Mouse (Mus musculus): ENCODE measurements around the gene Spib. TPM values are rescaled to one million over a fixed set of nuclear protein-coding genes. Genes with fewer than 3 reads are reported as not detected.

Spib gene
- polyA plus RNA-seq, 1 experiment from 2014 or later: not detected

GRCm38 (mm10) chr7:44521710-44522109, 10.2 kb downstream of the Spib start:
- Histone ChIP-seq H3K4me3 (no peak overlapping the region), H3K9ac (no peak overlapping the region), H3K36me3 (no peaks in the 10 kb centered on the region), H3K4me1 (peaks cover 3% of the 10 kb centered on the region; the same call in 1 of the 2 replicates), H3K27me3 (peaks cover 66% of the 10 kb centered on the region), H3K9me3 (no peaks in the 10 kb centered on the region), H3K4me2 (replicated peaks) (peak overlapping the region; percentile 27; the same call in 1 of the 2 replicates), H3K27ac (no peak overlapping the region)
- 3% methylated on average over 20 of the region's 20 CpGs for WGBS
- peak; percentile 64; the same call in 1 of the 2 replicates for ATAC-seq (ENCODE audit: insufficient number of reproducible peaks, insufficient read depth, low FRiP score, low TSS enrichment)

- WGBS: 64% methylated on average over 3 of the region's 3 CpGs
- H3K9ac ChIP-seq: no peak overlapping the region
- peaks cover 60% of the 10 kb centered on the region for H3K27me3 ChIP-seq
- no peak overlapping the region for H3K4me3 ChIP-seq
- no peak overlapping the region for H3K4me2 ChIP-seq (replicated peaks)
- peaks cover 3% of the 10 kb centered on the region; the same call in 1 of the 2 replicates for H3K4me1 ChIP-seq
- no peaks in the 10 kb centered on the region for H3K36me3 ChIP-seq
- ATAC-seq (ENCODE audit: insufficient number of reproducible peaks, insufficient read depth, low FRiP score, low TSS enrichment): no peak
- no peak overlapping the region for H3K27ac ChIP-seq
- no peaks in the 10 kb centered on the region for H3K9me3 ChIP-seq
These were observed 10.9 kb downstream of the Spib start for GRCm38 (mm10) chr7:44520990-44521389.

- no peaks in the 10 kb centered on the region for H3K36me3 ChIP-seq
- ATAC-seq (ENCODE audit: insufficient number of reproducible peaks, insufficient read depth, low FRiP score, low TSS enrichment): no peak
- H3K27me3 ChIP-seq: peaks cover 48% of the 10 kb centered on the region
- H3K4me3 ChIP-seq: no peak overlapping the region
- no peaks in the 10 kb centered on the region for H3K4me1 ChIP-seq
- no peak overlapping the region for H3K4me2 ChIP-seq (replicated peaks)
- H3K9ac ChIP-seq: no peak overlapping the region
- H3K27ac ChIP-seq: no peak overlapping the region
- WGBS: 68% methylated on average over 9 of the region's 9 CpGs
- H3K9me3 ChIP-seq: no peaks in the 10 kb centered on the region
These were observed 12.5 kb downstream of the Spib start for GRCm38 (mm10) chr7:44519240-44519913.

DNA sequence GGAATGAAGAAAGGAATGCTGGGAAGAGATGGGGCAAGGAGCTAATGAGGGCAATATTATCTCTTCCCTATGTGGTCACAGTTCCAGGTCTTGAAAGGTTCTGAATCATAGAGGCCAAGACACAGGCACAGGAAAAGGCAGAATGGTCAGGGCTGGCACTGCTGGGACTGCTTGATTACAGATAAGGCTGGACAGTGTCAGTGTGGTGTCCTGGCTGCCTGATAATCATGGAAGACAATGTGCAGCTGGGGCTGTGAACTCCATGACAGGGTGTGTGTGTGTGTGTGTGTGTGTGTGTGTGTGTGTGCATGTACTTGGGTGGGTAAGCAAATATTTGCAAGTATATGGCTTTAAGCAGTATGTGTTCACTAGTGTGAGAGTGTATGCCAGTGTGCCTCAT, 24.4 kb downstream of the Spib start:
- Histone ChIP-seq H3K4me3 (no peak overlapping the region), H3K27me3 (0 out of 2 replicates have a peak, but pooled peaks cover 6% of the 10 kb centered on the region), H3K4me2 (replicated peaks) (no peak overlapping the region), H3K9me3 (peaks cover 4% of the 10 kb centered on the region), H3K36me3 (no peaks in the 10 kb centered on the region), H3K27ac (no peak overlapping the region), H3K9ac (no peak overlapping the region), H3K4me1 (no peaks in the 10 kb centered on the region)
- ATAC-seq (ENCODE audit: insufficient number of reproducible peaks, insufficient read depth, low FRiP score, low TSS enrichment): no peak

GRCm38 (mm10) chr7:44501563-44502115, 30.2 kb downstream of the Spib start:
- Histone ChIP-seq H3K36me3 (no peaks in the 10 kb centered on the region), H3K4me3 (no peak overlapping the region), H3K4me1 (0 out of 2 replicates have a peak, but pooled peaks cover 4% of the 10 kb centered on the region), H3K9me3 (no peaks in the 10 kb centered on the region), H3K4me2 (replicated peaks) (no peak overlapping the region), H3K9ac (no peak overlapping the region), H3K27me3 (no peaks in the 10 kb centered on the region), H3K27ac (no peak overlapping the region)
- WGBS: 36% methylated on average over 5 of the region's 5 CpGs
- ATAC-seq (ENCODE audit: insufficient number of reproducible peaks, insufficient read depth, low FRiP score, low TSS enrichment): no peak

DNA sequence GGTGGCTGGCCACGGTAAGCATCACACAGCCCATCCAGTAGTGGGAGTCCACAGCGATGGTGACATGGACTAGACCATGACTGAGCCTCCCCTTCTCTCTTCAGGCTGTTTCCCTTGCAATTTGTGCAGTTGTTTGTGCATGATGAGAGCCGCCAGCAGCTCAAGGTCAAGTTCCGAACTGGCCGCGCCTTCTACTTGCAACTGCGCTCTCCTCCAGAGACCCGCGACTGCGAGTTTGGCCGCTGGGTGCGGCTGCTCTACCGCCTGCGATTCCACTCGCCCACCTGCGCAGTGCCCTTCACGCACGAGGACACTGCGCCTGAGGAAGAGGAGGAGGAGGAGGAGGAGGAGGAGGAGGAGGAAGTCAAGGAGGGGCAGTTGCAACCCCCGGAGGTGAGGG, 31.8 kb downstream of the Spib start:
- Histone ChIP-seq H3K36me3 (no peaks in the 10 kb centered on the region), H3K4me1 (peaks cover 12% of the 10 kb centered on the region), H3K9me3 (no peaks in the 10 kb centered on the region), H3K4me3 (no peak overlapping the region), H3K4me2 (replicated peaks) (no peak overlapping the region), H3K27me3 (no peaks in the 10 kb centered on the region), H3K27ac (no peak overlapping the region), H3K9ac (no peak overlapping the region)
- 63% methylated on average over 20 of the region's 20 CpGs for WGBS
- no peak for ATAC-seq (ENCODE audit: insufficient number of reproducible peaks, insufficient read depth, low FRiP score, low TSS enrichment)

GRCm38 (mm10) chr7:44498922-44499321, 32.9 kb downstream of the Spib start:
- WGBS: 73% methylated on average over 1 of the region's 1 CpGs
- Histone ChIP-seq H3K27me3 (no peaks in the 10 kb centered on the region), H3K36me3 (0 out of 2 replicates have a peak, but pooled peaks cover 4% of the 10 kb centered on the region), H3K4me3 (no peak overlapping the region), H3K27ac (no peak overlapping the region), H3K4me1 (peaks cover 12% of the 10 kb centered on the region), H3K9ac (no peak overlapping the region), H3K9me3 (no peaks in the 10 kb centered on the region), H3K4me2 (replicated peaks) (no peak overlapping the region)
- ATAC-seq (ENCODE audit: insufficient number of reproducible peaks, insufficient read depth, low FRiP score, low TSS enrichment): no peak

DNA sequence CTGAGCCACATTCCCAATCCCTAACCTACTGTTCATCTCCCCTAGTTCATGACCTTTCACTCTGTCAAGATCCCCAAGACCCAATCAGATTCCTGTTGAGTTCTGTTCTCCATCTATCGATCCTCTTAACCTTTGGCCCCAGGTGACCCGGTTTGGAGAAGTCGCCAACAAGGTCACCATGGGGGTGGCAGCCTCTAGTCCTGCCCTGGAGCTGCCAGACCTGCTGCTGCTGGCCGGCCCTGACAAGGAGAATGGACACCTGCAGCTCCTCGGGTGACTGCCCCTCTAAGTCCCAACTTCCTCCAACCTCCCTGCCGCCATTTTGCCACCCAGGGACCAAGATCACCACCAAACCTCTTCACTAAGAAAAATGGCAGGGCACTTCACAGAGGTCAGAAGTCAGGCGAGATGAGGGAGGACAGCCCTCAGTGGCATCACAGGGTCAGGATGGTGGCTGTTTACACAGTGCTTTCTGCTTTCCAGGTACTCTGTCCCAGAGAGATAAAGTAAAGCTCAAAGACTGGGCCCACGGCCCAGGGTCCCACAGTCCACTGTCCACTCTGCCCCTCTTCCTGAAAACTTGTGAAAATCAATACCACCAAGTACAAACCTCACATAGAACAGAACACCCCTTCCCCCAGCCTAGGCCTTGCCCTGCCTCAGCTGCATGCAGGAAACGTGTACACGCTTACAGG, 34.4 kb downstream of the Spib start:
- WGBS: 85% methylated on average over 10 of the region's 10 CpGs
- ATAC-seq (ENCODE audit: insufficient number of reproducible peaks, insufficient read depth, low FRiP score, low TSS enrichment): no peak

GRCm38 (mm10) chr7:44496771-44497109, 35.1 kb downstream of the Spib start:
- WGBS: under 1% methylated on average over 26 of the region's 26 CpGs
- H3K27ac ChIP-seq: peak overlapping the region; percentile 94
- no peak for ATAC-seq (ENCODE audit: insufficient number of reproducible peaks, insufficient read depth, low FRiP score, low TSS enrichment)
- H3K4me1 ChIP-seq: peaks cover 12% of the 10 kb centered on the region
- H3K4me2 ChIP-seq (replicated peaks): peak overlapping the region; percentile 68
- H3K9me3 ChIP-seq: no peaks in the 10 kb centered on the region
- no peaks in the 10 kb centered on the region for H3K27me3 ChIP-seq
- H3K9ac ChIP-seq: peak overlapping the region; percentile 74
- H3K36me3 ChIP-seq: peaks cover 24% of the 10 kb centered on the region
- peak overlapping the region; percentile 68 for H3K4me3 ChIP-seq

More for the DNA sequence above, 34.4 kb downstream of the Spib start:
- H3K36me3 ChIP-seq: peaks cover 16% of the 10 kb centered on the region
- H3K4me3 ChIP-seq: peak overlapping the region; percentile 68
- H3K4me1 ChIP-seq: peaks cover 12% of the 10 kb centered on the region
- no peak overlapping the region for H3K27ac ChIP-seq
- H3K9ac ChIP-seq: peak overlapping the region; percentile 74; the same call in 1 of the 2 replicates
- H3K9me3 ChIP-seq: no peaks in the 10 kb centered on the region
- no peaks in the 10 kb centered on the region for H3K27me3 ChIP-seq
- peak overlapping the region; percentile 68 for H3K4me2 ChIP-seq (replicated peaks)

- peaks cover 12% of the 10 kb centered on the region for H3K4me1 ChIP-seq
- H3K27me3 ChIP-seq: no peaks in the 10 kb centered on the region
- H3K9ac ChIP-seq: peak within 1 kb of the TSS; percentile 74
- peak within 1 kb of the TSS; percentile 68 for H3K4me2 ChIP-seq (replicated peaks)
- 1% methylated on average over 58 of the region's 58 CpGs for WGBS
- peak within 1 kb of the TSS; percentile 68 for H3K4me3 ChIP-seq
- peak; percentile 86 for ATAC-seq (ENCODE audit: insufficient number of reproducible peaks, insufficient read depth, low FRiP score, low TSS enrichment)
- H3K27ac ChIP-seq: peak within 1 kb of the TSS; percentile 94
- no peaks in the 10 kb centered on the region for H3K9me3 ChIP-seq
- peaks cover 29% of the 10 kb centered on the region for H3K36me3 ChIP-seq
These were observed 35.7 kb downstream of the Spib start, which contains the start of the genes Emc10 and Fam71e1 for GRCm38 (mm10) chr7:44495992-44496770. Emc10 (minus strand) TSS chr7:44496529. Fam71e1 (plus strand) TSS chr7:44496581.

GRCm38 (mm10) chr7:44495086-44495485, 36.8 kb downstream of the Spib start:
- H3K27me3 ChIP-seq: no peaks in the 10 kb centered on the region
- H3K4me3 ChIP-seq: peak overlapping the region; percentile 68; the same call in 1 of the 2 replicates
- peaks cover 12% of the 10 kb centered on the region for H3K4me1 ChIP-seq
- H3K36me3 ChIP-seq: peaks cover 40% of the 10 kb centered on the region
- H3K9me3 ChIP-seq: no peaks in the 10 kb centered on the region
- peak overlapping the region; percentile 68 for H3K4me2 ChIP-seq (replicated peaks)
- peak overlapping the region; percentile 74; the same call in 1 of the 2 replicates for H3K9ac ChIP-seq
- ATAC-seq (ENCODE audit: insufficient number of reproducible peaks, insufficient read depth, low FRiP score, low TSS enrichment): no peak
- no peak overlapping the region for H3K27ac ChIP-seq
- WGBS: 86% methylated on average over 7 of the region's 7 CpGs
